Mouse (Mus musculus) CH12.LX (cell line): ENCODE measurements around the gene Adcy10. TPM values are rescaled to one million over a fixed set of nuclear protein-coding genes. Genes with fewer than 3 reads are reported as not detected.

ENCODE experiments used
- DNase-seq: peaks from one replicate; pipeline ENCODE4 v3.0.0-alpha.2; 2013; ENCODE audit errors: extremely low read depth
- H3K27ac ChIP-seq: 2 replicates; pipeline ENCODE4 v1.5.1; 2012; ENCODE audit warnings: low read depth, mild to moderate bottlenecking, control low read depth, moderate library complexity; ENCODE audit not compliant: insufficient read depth
- H3K27me3 ChIP-seq: replicated peaks from 2 replicates; pipeline ENCODE3; 2012; ENCODE audit warnings: inconsistent platforms
- H3K36me3 ChIP-seq, 2 experiments: replicated peaks in 1 of 2; 2 replicates each; pipeline versions ENCODE3 to v1.6.1; 2012; ENCODE audit warnings: inconsistent platforms in 1 of 2, low read length in 1 of 2, mild to moderate bottlenecking in 1 of 2, mixed read lengths in 1 of 2, moderate library complexity in 1 of 2; ENCODE audit not compliant: control insufficient read depth in 1 of 2, insufficient read depth in 1 of 2
- H3K4me1 ChIP-seq, 2 experiments: 2 replicates each; pipeline ENCODE4 v1.6.1; 2012; ENCODE audit warnings: inconsistent platforms in 1 of 2, moderate library complexity in 1 of 2; ENCODE audit not compliant: insufficient read depth in 2 of 2, control insufficient read depth in 1 of 2
- H3K4me2 ChIP-seq: 2 replicates; pipeline ENCODE4 v1.6.1; 2012; ENCODE audit warnings: low read depth, mild to moderate bottlenecking, control low read depth; ENCODE audit not compliant: poor library complexity, insufficient read depth, severe bottlenecking
- H3K4me3 ChIP-seq, 3 experiments: fragments of 150-350 bp in 1 of 3; sonication (generic) in 1 of 3; replicated peaks in 1 of 3; 2 replicates each; pipeline versions ENCODE3 to v1.5.1; 2011 to 2012; ENCODE audit warnings: low read depth in 2 of 3, low read length in 2 of 3, mild to moderate bottlenecking in 2 of 3, moderate library complexity in 2 of 3, control low read depth in 1 of 3, improper control_type of control experiment in 1 of 3, inconsistent platforms in 1 of 3, mixed read lengths in 1 of 3; ENCODE audit not compliant: poor library complexity in 1 of 3
- H3K79me2 ChIP-seq: replicated peaks from 2 replicates; pipeline ENCODE4 v1.6.1; 2012; ENCODE audit warnings: mild to moderate bottlenecking, moderate library complexity; ENCODE audit not compliant: control insufficient read depth, poor library complexity, insufficient read depth, severe bottlenecking; ENCODE audit errors: extremely low read depth
- H3K9ac ChIP-seq: 2 replicates; pipeline ENCODE4 v1.6.1; 2012; ENCODE audit warnings: low read depth, mild to moderate bottlenecking, control low read depth, moderate library complexity; ENCODE audit not compliant: insufficient read depth
- H3K9me3 ChIP-seq: replicated peaks from 2 replicates; pipeline ENCODE3; 2012; ENCODE audit warnings: low read length, inconsistent platforms, mixed read lengths
- BHLHE40 ChIP-seq: IDR thresholded peaks from 2 replicates; pipeline ENCODE4 v1.6.1; 2011; ENCODE audit warnings: mild to moderate bottlenecking, low read depth, low read length, improper control_type of control experiment
- CHD1 ChIP-seq: IDR thresholded peaks from 2 replicates; pipeline ENCODE4 v1.6.1; 2012; ENCODE audit warnings: low read depth, low read length, improper control_type of control experiment, inconsistent platforms
- CHD2 ChIP-seq: IDR thresholded peaks from 2 replicates; pipeline ENCODE4 v1.6.1; 2011; ENCODE audit warnings: low read length, improper control_type of control experiment
- CTCF ChIP-seq, 2 experiments: IDR thresholded peaks in 1 of 2; conservative IDR thresholded peaks in 1 of 2; 2 replicates each; pipeline ENCODE4 v1.5.1; 2011 to 2012; ENCODE audit warnings: low read depth in 2 of 2, low read length in 2 of 2, improper control_type of control experiment in 1 of 2, inconsistent platforms in 1 of 2, mild to moderate bottlenecking in 1 of 2, moderate library complexity in 1 of 2
- ELF1 ChIP-seq: IDR thresholded peaks from 2 replicates; pipeline ENCODE4 v1.6.1; 2014; ENCODE audit warnings: low read depth, mild to moderate bottlenecking, inconsistent platforms, low read length, improper control_type of control experiment
- EP300 ChIP-seq: IDR thresholded peaks from 2 replicates; pipeline ENCODE4 v1.6.1; 2011; ENCODE audit warnings: low read length, improper control_type of control experiment
- ETS1 ChIP-seq: conservative IDR thresholded peaks from 2 replicates; pipeline ENCODE4 v1.6.1; 2012; ENCODE audit warnings: low read depth, mild to moderate bottlenecking, inconsistent platforms, low read length, improper control_type of control experiment, moderate library complexity
- JUND ChIP-seq: conservative IDR thresholded peaks from 2 replicates; pipeline ENCODE4 v1.6.1; 2011; ENCODE audit warnings: low read depth, low read length, improper control_type of control experiment
- KAT2A ChIP-seq: IDR thresholded peaks from 2 replicates; pipeline ENCODE4 v1.6.1; 2012; ENCODE audit warnings: low read length, improper control_type of control experiment, inconsistent platforms; ENCODE audit not compliant: insufficient replicate concordance
- MAFK ChIP-seq: IDR thresholded peaks from 2 replicates; pipeline ENCODE4 v1.6.1; 2011; ENCODE audit warnings: low read length, improper control_type of control experiment; ENCODE audit not compliant: insufficient replicate concordance
- MAX ChIP-seq: IDR thresholded peaks from 2 replicates; pipeline ENCODE4 v1.6.1; 2011; ENCODE audit warnings: low read length, improper control_type of control experiment
- MAZ ChIP-seq: IDR thresholded peaks from 2 replicates; pipeline ENCODE4 v1.6.1; 2012; ENCODE audit warnings: low read depth, mild to moderate bottlenecking, inconsistent platforms, low read length, improper control_type of control experiment, moderate library complexity
- MEF2A ChIP-seq: IDR thresholded peaks from 2 replicates; pipeline ENCODE4 v1.6.1; 2014; ENCODE audit warnings: low read depth, mild to moderate bottlenecking, inconsistent platforms, low read length, improper control_type of control experiment, borderline replicate concordance
- MXI1 ChIP-seq: IDR thresholded peaks from 2 replicates; pipeline ENCODE4 v1.6.1; 2011; ENCODE audit warnings: mild to moderate bottlenecking, low read depth, low read length, improper control_type of control experiment
- MYC ChIP-seq: IDR thresholded peaks from 2 replicates; pipeline ENCODE4 v1.6.1; 2011; ENCODE audit warnings: low read depth, mild to moderate bottlenecking, improper control_type of control experiment, low read length
- NELFE ChIP-seq: IDR thresholded peaks from 2 replicates; pipeline ENCODE4 v1.6.1; 2011; ENCODE audit warnings: low read depth, low read length, improper control_type of control experiment
- NRF1 ChIP-seq: IDR thresholded peaks from 2 replicates; pipeline ENCODE4 v1.6.1; 2014; ENCODE audit warnings: low read depth, mild to moderate bottlenecking, inconsistent platforms, low read length, improper control_type of control experiment, moderate library complexity
- PAX5 ChIP-seq: IDR thresholded peaks from 2 replicates; pipeline ENCODE4 v1.6.1; 2012; ENCODE audit warnings: low read length, inconsistent platforms, mixed read lengths
- POLR2A ChIP-seq: IDR thresholded peaks from 2 replicates; pipeline ENCODE4 v1.6.1; 2011; ENCODE audit warnings: low read depth, mild to moderate bottlenecking, improper control_type of control experiment, low read length
- POLR2AphosphoS2 ChIP-seq: IDR thresholded peaks from 2 replicates; pipeline ENCODE4 v1.6.1; 2011; ENCODE audit warnings: low read depth, low read length, improper control_type of control experiment
- RAD21 ChIP-seq: IDR thresholded peaks from 2 replicates; pipeline ENCODE4 v1.6.1; 2011; ENCODE audit warnings: low read depth, mild to moderate bottlenecking, low read length, improper control_type of control experiment, moderate library complexity
- SIN3A ChIP-seq: IDR thresholded peaks from 2 replicates; pipeline ENCODE4 v1.6.1; 2012; ENCODE audit warnings: low read length, improper control_type of control experiment, inconsistent platforms
- TBP ChIP-seq: conservative IDR thresholded peaks from 2 replicates; pipeline ENCODE4 v1.6.1; 2011; ENCODE audit warnings: low read depth, low read length, improper control_type of control experiment
- TCF12 ChIP-seq: IDR thresholded peaks from 2 replicates; pipeline ENCODE4 v1.6.1; 2014; ENCODE audit warnings: low read depth, mild to moderate bottlenecking, inconsistent platforms, low read length, improper control_type of control experiment
- UBTF ChIP-seq: IDR thresholded peaks from 2 replicates; pipeline ENCODE4 v1.6.1; 2012; ENCODE audit warnings: low read depth, mild to moderate bottlenecking, inconsistent platforms, low read length, improper control_type of control experiment, moderate library complexity
- USF1 ChIP-seq: IDR thresholded peaks from 2 replicates; pipeline ENCODE4 v1.6.1; 2014; ENCODE audit warnings: low read depth, mild to moderate bottlenecking, inconsistent platforms, low read length, improper control_type of control experiment
- USF2 ChIP-seq: conservative IDR thresholded peaks from 2 replicates; pipeline ENCODE4 v1.6.1; 2011; ENCODE audit warnings: low read depth, low read length, improper control_type of control experiment
- ZKSCAN1 ChIP-seq: IDR thresholded peaks from 2 replicates; pipeline ENCODE4 v1.6.1; 2012; ENCODE audit warnings: low read depth, inconsistent platforms, low read length, improper control_type of control experiment, borderline replicate concordance
- ZMIZ1 ChIP-seq: IDR thresholded peaks from 2 replicates; pipeline ENCODE4 v1.6.1; 2012; ENCODE audit warnings: low read depth, mild to moderate bottlenecking, inconsistent platforms, low read length, improper control_type of control experiment
- dilution Hi-C: fragments of 300-500 bp; cut with MboI; formaldehyde crosslinking; loops from 2 replicates; pipeline ENCODE4 v1.14.3; 2020; ENCODE audit warnings: low sequenced_read_pairs; ENCODE audit not compliant: extremely low pct_unique_long_range_greater_than_20kb, extremely low pct_ligation_motif_present
- in situ Hi-C: fragments of 300-500 bp; cut with MboI; formaldehyde crosslinking; loops from 3 replicates; pipeline ENCODE4 v1.14.3; 2019; ENCODE audit warnings: low sequenced_read_pairs, low pct_ligation_motif_present, low pct_unique_long_range_greater_than_20kb, mixed read lengths
- polyA plus RNA-seq: library from polyadenylated mRNA; unstranded; fragments of >175 nt; gene quantifications from 2 replicates; pipeline ENCODE4 v1.2.1, GENCODE M21; 2012; ENCODE audit warnings: low read depth; ENCODE audit not compliant: insufficient read length
- total RNA-seq, 2 experiments: library from RNA; depleted of rRNA; stranded (reverse); fragments of 300-350 nt in 1 of 2; fragments of >200 nt in 1 of 2; gene quantifications; 2 replicates each; pipeline ENCODE4 v1.2.3; 2012 to 2014

Adcy10 gene
- total and polyA plus RNA-seq, 3 experiments = 0.13 TPM; not detected in 2

DNA sequence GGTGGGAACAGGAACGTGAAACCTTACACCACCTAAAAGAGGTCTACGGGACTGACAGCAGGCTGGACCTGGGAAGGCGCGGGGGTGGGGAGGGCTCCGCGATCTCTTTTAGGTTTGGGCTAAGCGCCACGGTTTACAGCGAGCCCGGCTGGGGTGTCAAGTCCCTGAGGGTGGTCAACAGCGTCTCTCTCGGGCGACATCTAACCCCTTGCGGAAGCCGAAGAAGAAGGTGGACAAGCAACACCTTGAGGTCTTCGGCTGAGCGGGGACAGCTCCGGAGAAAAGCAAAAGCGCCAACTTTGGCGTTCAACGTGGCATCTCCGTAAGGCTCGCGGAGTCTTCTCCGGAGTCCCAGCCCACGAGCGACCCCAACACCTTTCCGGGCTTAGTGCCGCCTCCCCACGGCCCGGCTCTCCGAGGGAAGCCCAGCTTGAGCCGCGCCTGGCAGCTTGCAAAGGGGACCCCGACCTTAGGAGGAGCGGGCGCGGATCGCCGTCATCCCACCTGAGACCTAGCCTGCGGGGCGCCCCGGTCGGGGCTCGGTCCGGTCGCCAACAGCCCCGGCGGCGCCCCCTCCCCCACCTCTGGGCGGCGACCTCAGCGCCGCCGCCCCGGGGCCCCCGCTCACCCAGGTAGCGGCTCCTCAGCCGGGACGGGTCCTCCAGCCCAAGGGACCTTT is 25.3 kb upstream of the Adcy10 start:
- dilution Hi-C loops (no loop called here), in situ Hi-C loops (no loop called here)
- no peaks in the 10 kb centered on the region for H3K27me3 ChIP-seq
- H3K4me2 ChIP-seq = peak overlapping the region; percentile 76
- H3K36me3 ChIP-seq = no peaks in the 10 kb centered on the region
- no peak for TF ChIP-seq ELF1
- TF ChIP-seq CTCF (conservative IDR thresholded peaks at IDR 0.05 in 1 of 2, IDR thresholded peaks at IDR 0.05 in 1 of 2; ENCODE audit: low read depth in 2 of 2, low read length in 2 of 2) = peak in 1 of 2 experiments; percentile 8; a peak in 1 of 4 replicates
- no peak for TF ChIP-seq USF2
- 0 out of 2 replicates have a peak, but pooled peaks have one; percentile 48 for TF ChIP-seq UBTF
- peak overlapping the region; percentile 77 to 97 (median 88) for H3K4me3 ChIP-seq
- H3K4me1 ChIP-seq = peaks cover 0 to 12% of the 10 kb centered on the region in 2 experiments; a peak in 2 of 4 replicates
- H3K79me2 ChIP-seq = peaks cover 2% of the 10 kb centered on the region
- peak overlapping the region; percentile 41; the same call in 1 of the 2 replicates for H3K27ac ChIP-seq
- DNase-seq = peak; percentile 33
- no peaks in the 10 kb centered on the region for H3K9me3 ChIP-seq
- peak overlapping the region; percentile 79 for H3K9ac ChIP-seq

GRCm38 (mm10) chr1:165460360-165460800 is 24.6 kb upstream of the Adcy10 start, which contains the start of the genes Dcaf6 and Mpc2:
Dcaf6 (minus strand) TSS chr1:165460475.
Mpc2 (plus strand) TSS chr1:165460637.
- Histone ChIP-seq H3K27ac (peak within 1 kb of the TSS; percentile 85), H3K4me3 (peak within 1 kb of the TSS; percentile 88 to 97 (median 95))
- peak; percentile 96 for DNase-seq
- peak; percentile 49; the same call in 1 of the 2 replicates for TF ChIP-seq UBTF
- no peak for TF ChIP-seq ELF1
- TF ChIP-seq USF2 = no peak
- no peak for TF ChIP-seq PAX5
- TF ChIP-seq CHD2 = peak; percentile 99
- TF ChIP-seq ZKSCAN1 = no peak
- TF ChIP-seq CHD1 = no peak; the same call in 1 of the 2 replicates
- TF ChIP-seq KAT2A = 0 out of 2 replicates have a peak, but pooled peaks have one; percentile 11
- TF ChIP-seq POLR2A = peak; percentile 78
- TF ChIP-seq MAX = peak; percentile 68; the same call in 1 of the 2 replicates
- no peak for TF ChIP-seq SIN3A
- no peak for TF ChIP-seq MYC
- peak; percentile 62 for TF ChIP-seq ZMIZ1
- TF ChIP-seq MEF2A = no peak
- peak; percentile 78; the same call in 1 of the 2 replicates for TF ChIP-seq NELFE
- peak in 1 of 2 experiments; percentile 39; a peak in 2 of 4 replicates for TF ChIP-seq CTCF (conservative IDR thresholded peaks at IDR 0.05 in 1 of 2, IDR thresholded peaks at IDR 0.05 in 1 of 2; ENCODE audit: low read depth in 2 of 2, low read length in 2 of 2)
- no peak for TF ChIP-seq USF1
- TF ChIP-seq BHLHE40 = no peak
- TF ChIP-seq MXI1 = no peak; the same call in 1 of the 2 replicates
- no peak for TF ChIP-seq EP300
- TF ChIP-seq ETS1 = no peak
- TF ChIP-seq TBP = no peak
- TF ChIP-seq POLR2AphosphoS2 = no peak
- no peak for TF ChIP-seq NRF1
- peak; percentile 73 for TF ChIP-seq TCF12
- TF ChIP-seq MAFK = no peak
- TF ChIP-seq RAD21 = no peak
- peak; percentile 98 for TF ChIP-seq MAZ
- no peak for TF ChIP-seq JUND
- TF ChIP-seq, all 38 proteins: peak for 10
- Histone ChIP-seq H3K4me1 (peaks cover 0 to 12% of the 10 kb centered on the region in 2 experiments; a peak in 2 of 4 replicates), H3K79me2 (peaks cover 2% of the 10 kb centered on the region), H3K9ac (peak within 1 kb of the TSS; percentile 99), H3K4me2 (peak within 1 kb of the TSS; percentile 94), H3K36me3 (no peaks in the 10 kb centered on the region), H3K9me3 (no peaks in the 10 kb centered on the region), H3K27me3 (no peaks in the 10 kb centered on the region)
- dilution Hi-C loops = no loop called here
- in situ Hi-C loops = no loop called here
